Mouse (Mus musculus): ENCODE measurements around the gene Ube2dnl1. TPM values are rescaled to one million over a fixed set of nuclear protein-coding genes. Genes with fewer than 3 reads are reported as not detected.

Gene Ube2dnl1
- total RNA-seq (2021), result not detected
- long read RNA-seq, experiment 1, result 0 reads
- long read RNA-seq, experiment 2, result 0 reads

DNA sequence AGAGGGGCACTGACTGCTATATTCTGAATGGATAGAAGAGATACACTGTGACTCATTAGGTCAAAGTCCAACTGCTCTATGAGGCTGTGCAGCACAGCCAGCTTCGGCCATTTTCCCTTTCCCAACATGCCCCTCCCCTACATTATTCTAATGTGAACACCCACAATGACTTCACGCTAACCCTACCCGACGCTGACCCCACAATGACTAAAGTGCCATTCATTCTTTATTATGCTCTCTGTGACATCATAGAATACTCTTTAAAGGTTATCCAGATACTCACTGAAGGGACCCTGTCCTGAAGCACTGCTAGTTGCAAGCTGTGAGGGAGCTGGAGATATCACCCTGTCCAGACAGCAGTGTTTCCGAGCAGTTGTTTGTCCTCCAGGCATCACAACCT lies at the start of gene Ube2dnl1:
Ube2dnl1 (plus strand) TSS at position 301 of the 400 bp plus-strand sequence.
- no peak for DNase-seq (ENCODE audit: low spot score in 2 of 2)

DNA sequence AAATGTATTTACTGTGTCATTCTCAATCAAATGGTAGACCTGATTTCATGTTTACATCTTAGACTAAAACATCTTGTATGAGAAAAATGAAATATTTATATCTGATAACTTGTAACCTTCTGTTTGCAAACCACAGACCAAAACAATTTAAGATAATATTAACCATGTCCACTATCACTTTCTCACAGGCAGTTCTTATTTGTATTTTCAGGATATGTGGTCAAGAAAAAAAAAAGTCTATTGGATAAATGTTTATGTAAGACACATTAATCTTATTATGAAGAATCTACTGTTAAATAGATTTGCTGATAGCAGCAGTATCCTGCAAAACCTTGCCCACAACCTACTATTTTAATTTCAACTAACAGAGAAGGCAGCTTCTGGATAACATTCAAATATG lies 9.3 kb upstream of the Ube2dnl1 start:
- DNase-seq (ENCODE audit: low spot score in 2 of 2), result no peak

DNA sequence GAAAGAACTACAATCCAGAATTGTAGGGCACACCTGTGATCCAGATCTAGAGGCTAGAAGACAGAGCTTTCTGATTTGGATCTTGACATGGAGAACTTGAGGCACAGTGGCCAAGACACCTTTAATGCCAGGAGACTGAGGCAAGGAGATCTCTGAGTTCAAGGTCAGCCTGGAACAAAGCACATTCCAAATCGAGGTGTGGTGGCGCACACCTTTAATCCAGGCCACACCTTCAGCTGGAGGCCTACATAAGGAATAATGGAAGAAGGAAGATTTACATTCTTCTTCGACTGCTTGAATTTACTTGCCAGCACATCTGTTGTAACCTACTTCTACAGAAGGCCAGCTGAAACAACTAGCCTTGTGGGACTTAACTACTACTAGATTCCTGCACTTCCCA lies 7.3 kb upstream of the Ube2dnl1 start:
- DNase-seq (ENCODE audit: low spot score in 2 of 2), result no peak

DNA sequence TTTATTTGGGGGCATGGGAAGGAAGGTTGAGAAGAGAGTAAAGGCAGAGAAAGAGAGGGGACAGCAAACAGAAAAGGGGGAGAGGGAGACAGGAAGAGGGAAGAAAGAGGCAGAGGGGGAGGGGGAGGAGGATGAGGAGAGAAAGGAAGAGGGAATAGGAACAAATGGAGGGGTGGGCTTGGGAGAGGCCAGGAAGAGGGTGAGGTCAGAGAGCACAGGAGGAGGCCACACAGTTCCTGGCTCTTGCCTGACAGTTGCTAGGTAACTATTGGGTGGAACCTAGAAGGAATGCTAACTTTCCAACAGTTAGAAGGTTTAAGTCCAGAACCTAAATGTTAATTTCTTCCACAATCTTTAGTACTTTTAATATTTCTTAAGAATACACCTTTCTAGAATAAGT lies 1.4 kb upstream of the Ube2dnl1 start:
- DNase-seq (ENCODE audit: low spot score in 2 of 2), result no peak

DNA sequence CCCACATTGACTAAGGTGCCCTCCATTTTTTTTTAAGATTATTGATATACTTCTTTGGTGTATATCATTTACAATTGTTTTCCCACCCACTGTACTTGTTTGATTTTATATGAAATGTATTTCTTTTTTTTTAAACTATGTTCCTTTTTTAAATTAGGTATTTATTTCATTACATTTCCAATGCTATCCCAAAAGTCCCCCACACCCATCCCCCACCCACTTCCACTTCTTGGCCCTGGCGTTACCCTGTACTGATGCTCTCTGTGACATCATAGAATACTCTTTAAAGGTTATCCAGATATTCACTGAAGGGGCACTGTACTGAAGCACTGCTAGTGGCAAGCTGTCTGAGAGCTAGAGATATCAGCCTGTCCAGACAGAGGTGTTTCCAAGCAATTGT lies 2.5 kb downstream of the Ube2dnl1 start, which contains the start of gene Ube2dnl2:
Ube2dnl2 (plus strand) TSS at position 301 of the 400 bp plus-strand sequence.
- DNase-seq (ENCODE audit: low spot score in 2 of 2), result no peak

DNA sequence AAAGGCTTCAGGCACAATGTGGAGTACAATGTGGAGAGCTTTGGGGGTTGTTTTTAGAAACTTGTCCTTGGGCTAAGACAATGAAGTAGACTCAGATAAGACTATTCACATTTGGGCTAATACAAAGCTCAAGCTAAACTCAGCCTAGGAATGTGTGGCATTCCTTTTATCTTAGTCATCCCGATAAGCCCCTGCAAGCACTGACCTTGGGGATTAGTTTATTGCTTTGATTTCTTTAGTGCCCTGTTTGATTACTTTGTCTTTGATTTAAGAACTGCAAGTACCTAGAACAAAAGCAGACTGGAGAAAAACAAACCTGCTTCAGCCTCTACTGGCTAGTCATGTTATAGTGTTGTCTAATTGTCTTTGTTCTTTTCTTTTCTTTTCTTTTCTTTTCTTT lies 50.3 kb downstream of the Ube2dnl1 start:
- no peak for DNase-seq (ENCODE audit: low spot score in 2 of 2)

Other genes with a start within 250 kb of the Ube2dnl1 start
- gene Ube2dnl2, start 2.6 kb downstream of the Ube2dnl1 start, total RNA-seq (2021), result not detected

Data from layer of hippocampus, postnatal 14 days (tissue).